Mouse (Mus musculus) CH12.LX (cell line): ENCODE data around the gene Ccdc146. TPM values are rescaled to one million over a fixed set of nuclear protein-coding genes. Genes with fewer than 3 reads are reported as not detected.

Experiments used
- DNase-seq: peaks from one replicate; pipeline ENCODE4 v3.0.0-alpha.2; 2013; ENCODE audit errors: extremely low read depth
- H3K27ac ChIP-seq: 2 replicates; pipeline ENCODE4 v1.5.1; 2012; ENCODE audit warnings: low read depth, mild to moderate bottlenecking, control low read depth, moderate library complexity; ENCODE audit not compliant: insufficient read depth
- H3K27me3 ChIP-seq: replicated peaks from 2 replicates; pipeline ENCODE3; 2012; ENCODE audit warnings: inconsistent platforms
- H3K36me3 ChIP-seq, 2 experiments: replicated peaks in 1 of 2; 2 replicates each; pipeline versions ENCODE3 to v1.6.1; 2012; ENCODE audit warnings: inconsistent platforms in 1 of 2, low read length in 1 of 2, mild to moderate bottlenecking in 1 of 2, mixed read lengths in 1 of 2, moderate library complexity in 1 of 2; ENCODE audit not compliant: control insufficient read depth in 1 of 2, insufficient read depth in 1 of 2
- H3K4me1 ChIP-seq, 2 experiments: 2 replicates each; pipeline ENCODE4 v1.6.1; 2012; ENCODE audit warnings: inconsistent platforms in 1 of 2, moderate library complexity in 1 of 2; ENCODE audit not compliant: insufficient read depth in 2 of 2, control insufficient read depth in 1 of 2
- H3K4me2 ChIP-seq: 2 replicates; pipeline ENCODE4 v1.6.1; 2012; ENCODE audit warnings: low read depth, mild to moderate bottlenecking, control low read depth; ENCODE audit not compliant: poor library complexity, insufficient read depth, severe bottlenecking
- H3K4me3 ChIP-seq, 3 experiments: fragments of 150-350 bp in 1 of 3; sonication (generic) in 1 of 3; replicated peaks in 1 of 3; 2 replicates each; pipeline versions ENCODE3 to v1.5.1; 2011 to 2012; ENCODE audit warnings: low read depth in 2 of 3, low read length in 2 of 3, mild to moderate bottlenecking in 2 of 3, moderate library complexity in 2 of 3, control low read depth in 1 of 3, improper control_type of control experiment in 1 of 3, inconsistent platforms in 1 of 3, mixed read lengths in 1 of 3; ENCODE audit not compliant: poor library complexity in 1 of 3
- H3K79me2 ChIP-seq: replicated peaks from 2 replicates; pipeline ENCODE4 v1.6.1; 2012; ENCODE audit warnings: mild to moderate bottlenecking, moderate library complexity; ENCODE audit not compliant: control insufficient read depth, poor library complexity, insufficient read depth, severe bottlenecking; ENCODE audit errors: extremely low read depth
- H3K9ac ChIP-seq: 2 replicates; pipeline ENCODE4 v1.6.1; 2012; ENCODE audit warnings: low read depth, mild to moderate bottlenecking, control low read depth, moderate library complexity; ENCODE audit not compliant: insufficient read depth
- H3K9me3 ChIP-seq: replicated peaks from 2 replicates; pipeline ENCODE3; 2012; ENCODE audit warnings: low read length, inconsistent platforms, mixed read lengths
- BHLHE40 ChIP-seq: IDR thresholded peaks from 2 replicates; pipeline ENCODE4 v1.6.1; 2011; ENCODE audit warnings: mild to moderate bottlenecking, low read depth, low read length, improper control_type of control experiment
- CHD1 ChIP-seq: IDR thresholded peaks from 2 replicates; pipeline ENCODE4 v1.6.1; 2012; ENCODE audit warnings: low read depth, low read length, improper control_type of control experiment, inconsistent platforms
- CHD2 ChIP-seq: IDR thresholded peaks from 2 replicates; pipeline ENCODE4 v1.6.1; 2011; ENCODE audit warnings: low read length, improper control_type of control experiment
- CTCF ChIP-seq, 2 experiments: IDR thresholded peaks in 1 of 2; conservative IDR thresholded peaks in 1 of 2; 2 replicates each; pipeline ENCODE4 v1.5.1; 2011 to 2012; ENCODE audit warnings: low read depth in 2 of 2, low read length in 2 of 2, improper control_type of control experiment in 1 of 2, inconsistent platforms in 1 of 2, mild to moderate bottlenecking in 1 of 2, moderate library complexity in 1 of 2
- E2F4 ChIP-seq: IDR thresholded peaks from 2 replicates; pipeline ENCODE4 v1.6.1; 2011; ENCODE audit warnings: low read depth, low read length, improper control_type of control experiment; ENCODE audit not compliant: insufficient replicate concordance
- ELF1 ChIP-seq: IDR thresholded peaks from 2 replicates; pipeline ENCODE4 v1.6.1; 2014; ENCODE audit warnings: low read depth, mild to moderate bottlenecking, inconsistent platforms, low read length, improper control_type of control experiment
- EP300 ChIP-seq: IDR thresholded peaks from 2 replicates; pipeline ENCODE4 v1.6.1; 2011; ENCODE audit warnings: low read length, improper control_type of control experiment
- ETS1 ChIP-seq: conservative IDR thresholded peaks from 2 replicates; pipeline ENCODE4 v1.6.1; 2012; ENCODE audit warnings: low read depth, mild to moderate bottlenecking, inconsistent platforms, low read length, improper control_type of control experiment, moderate library complexity
- GABPA ChIP-seq: IDR thresholded peaks from 2 replicates; pipeline ENCODE4 v1.6.1; 2012; ENCODE audit warnings: low read depth, low read length, improper control_type of control experiment, inconsistent platforms; ENCODE audit not compliant: insufficient replicate concordance
- HCFC1 ChIP-seq: IDR thresholded peaks from 2 replicates; pipeline ENCODE4 v1.6.1; 2012; ENCODE audit warnings: low read depth, mild to moderate bottlenecking, inconsistent platforms, low read length, improper control_type of control experiment
- IRF4 ChIP-seq: IDR thresholded peaks from 2 replicates; pipeline ENCODE4 v1.6.1; 2014; ENCODE audit warnings: low read depth, mild to moderate bottlenecking, inconsistent platforms, low read length, improper control_type of control experiment
- JUN ChIP-seq: IDR thresholded peaks from 2 replicates; pipeline ENCODE4 v1.6.1; 2011; ENCODE audit warnings: low read depth, mild to moderate bottlenecking, low read length, improper control_type of control experiment, moderate library complexity; ENCODE audit not compliant: insufficient read depth
- KAT2A ChIP-seq: IDR thresholded peaks from 2 replicates; pipeline ENCODE4 v1.6.1; 2012; ENCODE audit warnings: low read length, improper control_type of control experiment, inconsistent platforms; ENCODE audit not compliant: insufficient replicate concordance
- MAFK ChIP-seq: IDR thresholded peaks from 2 replicates; pipeline ENCODE4 v1.6.1; 2011; ENCODE audit warnings: low read length, improper control_type of control experiment; ENCODE audit not compliant: insufficient replicate concordance
- MAX ChIP-seq: IDR thresholded peaks from 2 replicates; pipeline ENCODE4 v1.6.1; 2011; ENCODE audit warnings: low read length, improper control_type of control experiment
- MAZ ChIP-seq: IDR thresholded peaks from 2 replicates; pipeline ENCODE4 v1.6.1; 2012; ENCODE audit warnings: low read depth, mild to moderate bottlenecking, inconsistent platforms, low read length, improper control_type of control experiment, moderate library complexity
- MEF2A ChIP-seq: IDR thresholded peaks from 2 replicates; pipeline ENCODE4 v1.6.1; 2014; ENCODE audit warnings: low read depth, mild to moderate bottlenecking, inconsistent platforms, low read length, improper control_type of control experiment, borderline replicate concordance
- MXI1 ChIP-seq: IDR thresholded peaks from 2 replicates; pipeline ENCODE4 v1.6.1; 2011; ENCODE audit warnings: mild to moderate bottlenecking, low read depth, low read length, improper control_type of control experiment
- MYC ChIP-seq: IDR thresholded peaks from 2 replicates; pipeline ENCODE4 v1.6.1; 2011; ENCODE audit warnings: low read depth, mild to moderate bottlenecking, improper control_type of control experiment, low read length
- NELFE ChIP-seq: IDR thresholded peaks from 2 replicates; pipeline ENCODE4 v1.6.1; 2011; ENCODE audit warnings: low read depth, low read length, improper control_type of control experiment
- NRF1 ChIP-seq: IDR thresholded peaks from 2 replicates; pipeline ENCODE4 v1.6.1; 2014; ENCODE audit warnings: low read depth, mild to moderate bottlenecking, inconsistent platforms, low read length, improper control_type of control experiment, moderate library complexity
- PAX5 ChIP-seq: IDR thresholded peaks from 2 replicates; pipeline ENCODE4 v1.6.1; 2012; ENCODE audit warnings: low read length, inconsistent platforms, mixed read lengths
- POLR2A ChIP-seq: IDR thresholded peaks from 2 replicates; pipeline ENCODE4 v1.6.1; 2011; ENCODE audit warnings: low read depth, mild to moderate bottlenecking, improper control_type of control experiment, low read length
- POLR2AphosphoS2 ChIP-seq: IDR thresholded peaks from 2 replicates; pipeline ENCODE4 v1.6.1; 2011; ENCODE audit warnings: low read depth, low read length, improper control_type of control experiment
- RAD21 ChIP-seq: IDR thresholded peaks from 2 replicates; pipeline ENCODE4 v1.6.1; 2011; ENCODE audit warnings: low read depth, mild to moderate bottlenecking, low read length, improper control_type of control experiment, moderate library complexity
- RCOR1 ChIP-seq: conservative IDR thresholded peaks from 2 replicates; pipeline ENCODE4 v1.6.1; 2012; ENCODE audit warnings: low read depth, mild to moderate bottlenecking, inconsistent platforms, low read length, improper control_type of control experiment
- SIN3A ChIP-seq: IDR thresholded peaks from 2 replicates; pipeline ENCODE4 v1.6.1; 2012; ENCODE audit warnings: low read length, improper control_type of control experiment, inconsistent platforms
- SMC3 ChIP-seq: IDR thresholded peaks from 2 replicates; pipeline ENCODE4 v1.6.1; 2011; ENCODE audit warnings: low read depth, low read length, improper control_type of control experiment
- TCF12 ChIP-seq: IDR thresholded peaks from 2 replicates; pipeline ENCODE4 v1.6.1; 2014; ENCODE audit warnings: low read depth, mild to moderate bottlenecking, inconsistent platforms, low read length, improper control_type of control experiment
- UBTF ChIP-seq: IDR thresholded peaks from 2 replicates; pipeline ENCODE4 v1.6.1; 2012; ENCODE audit warnings: low read depth, mild to moderate bottlenecking, inconsistent platforms, low read length, improper control_type of control experiment, moderate library complexity
- USF1 ChIP-seq: IDR thresholded peaks from 2 replicates; pipeline ENCODE4 v1.6.1; 2014; ENCODE audit warnings: low read depth, mild to moderate bottlenecking, inconsistent platforms, low read length, improper control_type of control experiment
- USF2 ChIP-seq: conservative IDR thresholded peaks from 2 replicates; pipeline ENCODE4 v1.6.1; 2011; ENCODE audit warnings: low read depth, low read length, improper control_type of control experiment
- ZC3H11A ChIP-seq: IDR thresholded peaks from 2 replicates; pipeline ENCODE4 v1.6.1; 2012; ENCODE audit warnings: low read depth, mild to moderate bottlenecking, inconsistent platforms, low read length, improper control_type of control experiment
- ZKSCAN1 ChIP-seq: IDR thresholded peaks from 2 replicates; pipeline ENCODE4 v1.6.1; 2012; ENCODE audit warnings: low read depth, inconsistent platforms, low read length, improper control_type of control experiment, borderline replicate concordance
- ZMIZ1 ChIP-seq: IDR thresholded peaks from 2 replicates; pipeline ENCODE4 v1.6.1; 2012; ENCODE audit warnings: low read depth, mild to moderate bottlenecking, inconsistent platforms, low read length, improper control_type of control experiment
- ZNF384 ChIP-seq: IDR thresholded peaks from 2 replicates; pipeline ENCODE4 v1.6.1; 2012; ENCODE audit warnings: low read depth, low read length, improper control_type of control experiment, inconsistent platforms
- dilution Hi-C: fragments of 300-500 bp; cut with MboI; formaldehyde crosslinking; loops from 2 replicates; pipeline ENCODE4 v1.14.3; 2020; ENCODE audit warnings: low sequenced_read_pairs; ENCODE audit not compliant: extremely low pct_unique_long_range_greater_than_20kb, extremely low pct_ligation_motif_present
- in situ Hi-C: fragments of 300-500 bp; cut with MboI; formaldehyde crosslinking; loops from 3 replicates; pipeline ENCODE4 v1.14.3; 2019; ENCODE audit warnings: low sequenced_read_pairs, low pct_ligation_motif_present, low pct_unique_long_range_greater_than_20kb, mixed read lengths
- polyA plus RNA-seq: library from polyadenylated mRNA; unstranded; fragments of >175 nt; gene quantifications from 2 replicates; pipeline ENCODE4 v1.2.1, GENCODE M21; 2012; ENCODE audit warnings: low read depth; ENCODE audit not compliant: insufficient read length
- total RNA-seq, 2 experiments: library from RNA; depleted of rRNA; stranded (reverse); fragments of 300-350 nt in 1 of 2; fragments of >200 nt in 1 of 2; gene quantifications; 2 replicates each; pipeline ENCODE4 v1.2.3; 2012 to 2014

The Ccdc146 gene
- total RNA-seq (2012; rRNA removed) (not detected in 2 replicates), total RNA-seq (2014; rRNA removed) (0.17 and 0.27 TPM in 2 replicates), polyA plus RNA-seq (0.21 and 0.57 TPM in 2 replicates)

DNA sequence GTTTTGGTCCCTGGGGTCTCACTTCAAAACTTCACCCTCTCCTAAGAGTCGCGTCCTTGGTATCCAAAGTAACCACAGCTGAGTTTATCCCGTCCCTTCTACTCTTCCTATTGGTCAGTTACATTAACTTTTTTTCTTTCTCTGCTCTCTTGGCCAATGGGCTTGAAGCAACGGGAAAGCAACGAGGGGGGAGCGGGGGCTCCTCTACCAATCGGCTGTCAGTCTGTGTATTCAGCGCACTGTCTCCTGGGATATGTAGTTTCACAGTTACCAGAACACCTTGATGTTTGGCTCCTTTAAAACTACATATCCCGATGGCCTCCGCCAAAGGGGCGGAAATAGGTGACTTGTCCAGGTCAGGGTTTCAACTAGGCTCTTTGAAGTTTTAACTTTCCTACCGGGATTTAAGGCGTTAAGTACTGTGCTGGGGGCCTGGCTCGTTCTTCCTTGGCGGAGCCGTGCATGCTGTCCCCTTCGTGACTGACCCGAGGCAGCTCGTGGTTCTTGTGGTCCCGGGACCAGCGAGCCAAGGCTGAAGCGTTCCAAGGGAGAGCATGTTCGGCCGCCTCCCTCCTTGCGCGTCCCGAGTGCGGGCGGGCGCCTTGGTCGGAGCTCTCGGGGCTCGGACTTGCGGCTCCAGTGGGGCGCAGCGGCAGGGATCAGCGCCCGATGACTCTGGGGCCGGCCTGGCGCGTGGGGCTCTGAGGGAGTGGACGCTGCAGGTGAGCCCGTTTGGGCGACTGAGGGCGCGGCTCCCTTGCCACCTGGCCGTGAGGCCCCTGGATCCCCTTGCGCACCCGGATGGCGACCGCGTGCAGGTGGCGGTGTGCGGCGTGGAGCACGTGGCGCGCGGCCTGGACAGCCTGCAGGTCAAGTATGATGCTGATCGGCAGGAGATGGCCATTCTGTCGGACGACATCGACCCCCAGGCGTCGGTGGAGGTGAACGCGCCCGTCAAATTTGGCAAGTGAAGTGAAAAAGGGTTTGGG is at the start of gene Ccdc146, which contains the start of gene Fam185a:
TSS of gene Ccdc146 (minus strand) at position 64 of the 989 bp plus-strand sequence.
TSS of gene Fam185a (plus strand) at position 345 of the 989 bp plus-strand sequence.
- Histone ChIP-seq H3K9ac (peak within 1 kb of the TSS; percentile 68), H3K27ac (peak within 1 kb of the TSS; percentile 18), H3K27me3 (no peaks in the 10 kb centered on the region), H3K36me3 (peaks cover 3 to 6% of the 10 kb centered on the region in 2 experiments), H3K4me3 (peak within 1 kb of the TSS; percentile 81 to 99 (median 91)), H3K79me2 (peaks cover 21% of the 10 kb centered on the region), H3K4me2 (peak within 1 kb of the TSS; percentile 99), H3K4me1 (peaks cover 4 to 18% of the 10 kb centered on the region in 2 experiments), H3K9me3 (no peaks in the 10 kb centered on the region)
- dilution Hi-C loops (no loop called here), in situ Hi-C loops (loop anchor here (5.0 to 25.0 kb wide), 4 partner anchors 93 to 388 kb away; no protein-coding TSS in a partner anchor)
- DNase-seq, result peak; percentile 99
- TF ChIP-seq GABPA, result peak; percentile 90; the same call in 1 of the 2 replicates
- TF ChIP-seq PAX5, result no peak
- peak; percentile 95 for TF ChIP-seq MYC
- no peak for TF ChIP-seq EP300
- TF ChIP-seq ELF1, result peak; percentile 94
- TF ChIP-seq CTCF (conservative IDR thresholded peaks at IDR 0.05 in 1 of 2, IDR thresholded peaks at IDR 0.05 in 1 of 2; ENCODE audit: low read depth in 2 of 2, low read length in 2 of 2), result no peak
- TF ChIP-seq E2F4, result no peak
- peak; percentile 96 for TF ChIP-seq MAX
- peak; percentile 65 for TF ChIP-seq POLR2A
- peak; percentile 43; the same call in 1 of the 2 replicates for TF ChIP-seq UBTF
- TF ChIP-seq RAD21, result no peak
- no peak for TF ChIP-seq SMC3
- peak; percentile 100 for TF ChIP-seq ZNF384
- peak; percentile 62; the same call in 1 of the 2 replicates for TF ChIP-seq CHD1
- TF ChIP-seq JUN, result no peak
- TF ChIP-seq SIN3A, result peak; percentile 99
- peak; percentile 81 for TF ChIP-seq MAZ
- TF ChIP-seq MAFK, result no peak
- 0 out of 2 replicates have a peak, but pooled peaks have one; percentile 30 for TF ChIP-seq NRF1
- peak; percentile 51; the same call in 1 of the 2 replicates for TF ChIP-seq TCF12
- TF ChIP-seq ZMIZ1, result no peak; the same call in 1 of the 2 replicates
- TF ChIP-seq MEF2A, result peak; percentile 64; the same call in 1 of the 2 replicates
- TF ChIP-seq RCOR1, result no peak
- peak; percentile 97 for TF ChIP-seq CHD2
- no peak for TF ChIP-seq POLR2AphosphoS2
- TF ChIP-seq ZKSCAN1, result no peak
- TF ChIP-seq NELFE, result 0 out of 2 replicates have a peak, but pooled peaks have one; percentile 53
- TF ChIP-seq ZC3H11A, result no peak
- TF ChIP-seq IRF4, result peak; percentile 62; the same call in 1 of the 2 replicates
- TF ChIP-seq KAT2A, result peak; percentile 99
- TF ChIP-seq BHLHE40, result peak; percentile 78
- TF ChIP-seq USF2, result no peak; the same call in 1 of the 2 replicates
- no peak for TF ChIP-seq ETS1
- TF ChIP-seq USF1, result no peak
- peak; percentile 100 for TF ChIP-seq HCFC1
- peak; percentile 94; the same call in 1 of the 2 replicates for TF ChIP-seq MXI1
